ENCODE assay signal across 8 mouse cellular contexts in the genomic region with DNA sequence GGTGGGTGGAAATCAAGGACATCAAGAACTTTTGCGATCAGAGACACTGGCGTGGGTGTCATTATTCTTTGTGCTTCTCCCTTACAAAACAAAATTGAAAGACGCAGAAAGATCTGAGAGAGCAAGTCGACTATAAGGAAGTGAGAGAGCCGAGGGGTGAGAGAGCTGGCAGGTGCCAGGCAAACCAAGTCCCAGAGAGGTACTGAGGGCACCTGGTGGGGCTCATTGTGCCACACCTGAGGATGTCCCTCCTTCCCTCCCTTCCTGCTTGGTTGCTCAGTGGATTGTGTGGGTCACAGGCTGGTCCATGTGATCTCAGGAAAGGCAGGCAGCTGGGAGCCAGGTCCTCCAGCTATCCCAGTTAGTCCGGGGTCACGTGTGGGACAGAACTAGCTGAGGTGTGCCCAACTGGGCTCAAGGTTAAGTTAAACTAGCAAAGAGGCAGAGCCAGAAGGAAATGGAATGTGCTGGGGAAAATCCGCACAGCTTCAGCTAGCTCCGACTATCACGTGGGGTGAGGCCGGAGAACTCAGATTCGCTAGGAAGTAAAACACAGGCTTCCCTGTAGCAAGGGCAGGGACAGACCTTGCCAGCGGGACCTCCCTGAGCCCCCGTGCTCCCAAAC. TPM values are rescaled to one million over a fixed set of nuclear protein-coding genes. Genes with fewer than 3 reads are reported as not detected.
DNase-seq lines count a peak whose midpoint lies in the region; ATAC-seq and TF ChIP-seq lines count a peak whose summit lies in the region.

No protein-coding gene starts in this region.

- dilution Hi-C loops in CH12.LX (cut with MboI; ENCODE audit: extremely low pct_ligation_motif_present, extremely low pct_unique_long_range_greater_than_20kb, low sequenced_read_pairs), result no loop called here

- peak; percentile 33 for TF ChIP-seq EP300 in CH12.LX (IDR thresholded peaks at IDR 0.05; ENCODE audit: low read length)

- no peak overlapping the region for H3K27ac ChIP-seq in CH12.LX (ENCODE audit: insufficient read depth, low read depth)

- no peaks in the 10 kb centered on the region for H3K9me3 ChIP-seq in CH12.LX (replicated peaks; ENCODE audit: low read length)

- no peaks in the 10 kb centered on the region for H3K79me2 ChIP-seq in CH12.LX (replicated peaks; ENCODE audit: control insufficient read depth, extremely low read depth, insufficient read depth, poor library complexity, severe bottlenecking)

- no peak for TF ChIP-seq RAD21 in CH12.LX (IDR thresholded peaks at IDR 0.05; ENCODE audit: low read depth, low read length)

- TF ChIP-seq POLR2A in CH12.LX (IDR thresholded peaks at IDR 0.05; ENCODE audit: low read depth, low read length), result no peak

- peak overlapping the region; percentile 87 for H3K4me2 ChIP-seq in CH12.LX (ENCODE audit: insufficient read depth, low read depth, poor library complexity, severe bottlenecking)

- peak overlapping the region; percentile 55 for H3K9ac ChIP-seq in CH12.LX (ENCODE audit: insufficient read depth, low read depth)

- no peak for TF ChIP-seq CTCF in CH12.LX (conservative IDR thresholded peaks at IDR 0.05 in 1 of 2, IDR thresholded peaks at IDR 0.05 in 1 of 2; ENCODE audit: low read depth in 2 of 2, low read length in 2 of 2)

- no peaks in the 10 kb centered on the region for H3K36me3 ChIP-seq in CH12.LX (replicated peaks in 1 of 2; ENCODE audit: control insufficient read depth in 1 of 2, insufficient read depth in 1 of 2, low read length in 1 of 2)

- H3K4me1 ChIP-seq in CH12.LX (ENCODE audit: control insufficient read depth in 1 of 2, insufficient read depth in 2 of 2), result peaks cover 9 to 34% of the 10 kb centered on the region in 2 experiments

- no peak for ATAC-seq in megakaryocyte-erythroid progenitor cell, adult 5-6 weeks (replicated peaks; ENCODE audit: low FRiP score, low TSS enrichment, poor library complexity, severe bottlenecking)

- intact Hi-C loops in left cerebral cortex, postnatal 25 days (cut with DNase I), result no loop called here

- peak overlapping the region; percentile 21 to 43 (median 25) for H3K4me3 ChIP-seq in CH12.LX (replicated peaks in 1 of 3; ENCODE audit: low read depth in 2 of 3, low read length in 2 of 3, poor library complexity in 1 of 3)

- H3K27me3 ChIP-seq in CH12.LX (replicated peaks), result peaks cover 75% of the 10 kb centered on the region

- peak; percentile 29 for DNase-seq in embryo, embryonic 10 days (ENCODE audit: low spot score)
- no peak for DNase-seq in embryo, embryonic 10.5 days (ENCODE audit: low spot score)
- peak; percentile 10 for DNase-seq in CH12.LX (ENCODE audit: extremely low read depth)
- peak; percentile 65 to 66 for DNase-seq in heart, adult 9 months (ENCODE audit: low spot score in 2 of 2)
- DNase-seq in kidney, postnatal 36 days, result peak; percentile 80 to 93
- DNase-seq in left cerebral cortex, adult 8-10 months (ENCODE audit: low spot score in 2 of 2), result no peak
- DNase-seq in left cerebral cortex, postnatal 25 days (ENCODE audit: low spot score in 2 of 2), result no peak

- in situ Hi-C loops in CH12.LX (cut with MboI; ENCODE audit: low pct_ligation_motif_present, low pct_unique_long_range_greater_than_20kb, low sequenced_read_pairs), result no loop called here

TF ChIP-seq in CH12.LX, 34 proteins besides CTCF, POLR2A, EP300 and RAD21:
- TF ChIP-seq MAZ (IDR thresholded peaks at IDR 0.05; ENCODE audit: low read depth, low read length) (no peak), USF2 (conservative IDR thresholded peaks at IDR 0.05; ENCODE audit: low read depth, low read length) (peak; percentile 26; the same call in 1 of the 2 replicates), ELF1 (IDR thresholded peaks at IDR 0.05; ENCODE audit: low read depth, low read length) (peak; percentile 45; the same call in 1 of the 2 replicates), IRF4 (IDR thresholded peaks at IDR 0.05; ENCODE audit: low read depth, low read length) (peak; percentile 69), MYC (IDR thresholded peaks at IDR 0.05; ENCODE audit: low read depth, low read length) (no peak), USF1 (IDR thresholded peaks at IDR 0.05; ENCODE audit: low read depth, low read length) (peak; percentile 34; the same call in 1 of the 2 replicates), TCF12 (IDR thresholded peaks at IDR 0.05; ENCODE audit: low read depth, low read length) (peak; percentile 53), MXI1 (IDR thresholded peaks at IDR 0.05; ENCODE audit: low read depth, low read length) (0 out of 2 replicates have a peak, but pooled peaks have one; percentile 47), BHLHE40 (IDR thresholded peaks at IDR 0.05; ENCODE audit: low read depth, low read length) (peak; percentile 79)

RNA-seq across cellular contexts. Expression of gene Fa2h, which starts 26.9 kb away (rescaled TPM):
- total RNA-seq in CH12.LX (2012; rRNA removed), result 0.04 and 0.08 TPM in 2 replicates
- total RNA-seq in CH12.LX (2014; rRNA removed), result not detected in 2 replicates
- polyA plus RNA-seq in CH12.LX (2012; ENCODE audit: insufficient read length, low read depth), result not detected in 2 replicates
- total RNA-seq in left cerebral cortex, adult 8-10 months (2022), result 10 to 100 TPM; 23.8 to 26.2 (median 24.8) TPM
- 10 to 100 TPM; 22.3 to 28.8 TPM for total RNA-seq in left cerebral cortex, postnatal 25 days (2021)
- not detected in 2 replicates for total RNA-seq in megakaryocyte-erythroid progenitor cell, adult 5-6 weeks (2014; fragmentation: Nextera tagmentation)
- not detected in 2 replicates for total RNA-seq in megakaryocyte-erythroid progenitor cell, adult 5-6 weeks (2017)

RNA-seq across cellular contexts. Expression of gene Mlkl, which starts 28.7 kb away (rescaled TPM):
- 7.9 and 9.2 TPM in 2 replicates for total RNA-seq in CH12.LX (2012; rRNA removed)
- total RNA-seq in CH12.LX (2014; rRNA removed), result 0.42 and 0.72 TPM in 2 replicates
- 1.4 and 1.5 TPM in 2 replicates for polyA plus RNA-seq in CH12.LX (2012; ENCODE audit: insufficient read length, low read depth)
- under 1 TPM in 2 of 4 experiments, not detected in 2; 0.30 to 0.33 TPM for total RNA-seq in left cerebral cortex, adult 8-10 months (2022)
- total RNA-seq in left cerebral cortex, postnatal 25 days (2021), result under 1 TPM; 0.30 to 0.41 TPM
- total RNA-seq in megakaryocyte-erythroid progenitor cell, adult 5-6 weeks (2014; fragmentation: Nextera tagmentation), result 6.6 and 20.9 TPM in 2 replicates
- 13.6 and 31.6 TPM in 2 replicates for total RNA-seq in megakaryocyte-erythroid progenitor cell, adult 5-6 weeks (2017)

Comparison
In these comparisons a context has a peak if more than half of its experiments do, and no peak if none do; other contexts are left out.
1. DNase-seq: peak in embryo, embryonic 10 days (single experiment), CH12.LX (single experiment), heart, adult 9 months (2 of 2) and kidney, postnatal 36 days (2 of 2); none in embryo, embryonic 10.5 days (single experiment), left cerebral cortex, adult 8-10 months (0 of 2) and left cerebral cortex, postnatal 25 days (0 of 2).
2. RNA of gene Fa2h, which starts 26.9 kb away (total RNA-seq): 22.3 to 28.8 TPM in left cerebral cortex, postnatal 25 days and 23.8 to 26.2 TPM in left cerebral cortex, adult 8-10 months; 0.04 to 0.08 TPM in CH12.LX and not detected in megakaryocyte-erythroid progenitor cell, adult 5-6 weeks; every median in the first group is over 10 times any median in the second.